Mouse (Mus musculus): Measurements from ENCODE around the gene Lpar5. TPM values are rescaled to one million over a fixed set of nuclear protein-coding genes. Genes with fewer than 3 reads are reported as not detected.
"Not testable (repeated sequence)": the region's sequence is repeated elsewhere in the genome, so short reads cannot be mapped to it uniquely, and the experiment has no call there.

The Lpar5 gene
- total RNA-seq (2017) = 1.6 and 3.1 TPM in 2 replicates

DNA sequence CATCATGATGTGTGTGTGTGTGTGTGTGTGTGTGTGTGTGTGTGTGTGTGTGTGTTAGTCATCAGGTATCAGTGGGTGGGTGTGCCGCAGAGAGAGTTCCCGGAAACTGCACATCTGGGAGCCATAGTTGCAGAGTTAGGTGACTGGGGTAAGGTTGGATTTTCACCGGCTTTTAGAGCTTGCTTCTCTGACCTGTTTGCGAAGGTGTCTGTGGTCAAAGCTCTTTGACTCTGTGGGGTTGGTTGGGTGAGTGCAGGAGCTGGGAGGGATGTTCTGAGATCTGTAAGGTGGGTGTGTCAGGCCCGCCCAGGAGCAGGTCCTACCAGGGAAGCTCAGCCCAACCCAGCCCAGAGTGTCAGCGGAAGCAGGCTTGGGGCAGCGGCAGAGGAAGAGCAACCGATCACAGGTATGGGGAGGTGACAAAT, at the start of gene Lpar5:
Gene Lpar5 (plus strand): TSS at position 350 of the 425 bp plus-strand sequence.
- 0 out of 2 replicates have a peak, but pooled peaks have one; percentile 10 for ATAC-seq (ENCODE audit: extremely low read depth, insufficient number of reproducible peaks, low FRiP score, poor library complexity, severe bottlenecking)

DNA sequence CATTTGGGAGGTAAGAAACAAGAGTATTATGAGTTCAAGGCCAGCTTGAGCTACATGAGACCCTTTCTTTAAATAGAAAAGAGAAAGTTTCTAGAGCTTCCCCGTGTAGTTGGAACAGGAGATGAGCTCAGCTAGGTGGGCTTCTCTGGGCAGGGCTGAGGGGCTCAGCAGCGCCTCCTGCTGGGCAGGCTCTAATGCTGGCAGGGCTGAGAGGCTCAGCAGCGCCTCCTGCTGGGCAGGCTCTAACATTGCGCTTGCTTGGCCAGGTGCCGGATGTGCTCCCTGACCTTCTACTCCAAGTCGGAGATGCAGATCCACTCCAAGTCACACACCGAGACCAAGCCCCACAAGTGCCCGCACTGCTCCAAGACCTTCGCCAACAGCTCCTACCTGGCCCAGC, 37.2 kb upstream of the Lpar5 start:
- ATAC-seq (ENCODE audit: extremely low read depth, insufficient number of reproducible peaks, low FRiP score, poor library complexity, severe bottlenecking) = peak; percentile 82

DNA sequence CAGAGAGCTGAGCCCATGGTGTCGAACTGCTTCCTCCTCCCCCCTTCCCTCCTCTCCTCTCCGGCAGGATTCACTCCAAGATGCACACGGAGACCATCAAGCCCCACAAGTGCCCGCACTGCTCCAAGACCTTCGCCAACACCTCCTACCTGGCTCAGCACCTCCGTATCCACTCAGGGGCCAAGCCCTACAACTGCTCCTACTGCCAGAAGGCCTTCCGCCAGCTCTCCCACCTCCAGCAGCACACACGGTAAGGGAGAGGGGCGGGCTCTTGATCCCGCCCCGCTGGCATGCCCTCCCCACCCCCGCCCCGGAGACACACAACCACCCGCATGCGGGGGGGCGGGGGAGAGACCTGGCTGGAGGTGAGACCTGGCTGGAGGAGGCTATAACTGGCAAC, 36.1 kb upstream of the Lpar5 start:
- no peak for ATAC-seq (ENCODE audit: extremely low read depth, insufficient number of reproducible peaks, low FRiP score, poor library complexity, severe bottlenecking)

DNA sequence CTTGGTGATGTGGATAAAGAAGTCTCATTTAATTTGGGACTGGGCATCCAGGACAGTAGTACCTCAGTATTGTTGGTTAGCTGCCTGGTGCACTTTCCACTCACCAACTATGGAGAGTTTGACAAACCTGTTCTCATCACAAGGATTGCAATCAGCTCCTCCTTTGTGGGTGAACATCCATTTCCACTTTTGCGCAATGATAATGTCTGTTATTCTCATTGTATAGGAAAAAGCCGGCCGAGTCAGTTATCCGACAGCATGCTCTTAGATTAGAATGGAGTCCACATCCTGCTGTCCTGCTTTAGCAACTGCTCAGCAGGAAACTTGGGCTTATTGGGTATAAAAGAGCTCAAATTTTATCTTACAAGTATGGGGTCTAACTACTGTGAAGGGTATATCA, 29.1 kb upstream of the Lpar5 start:
- ATAC-seq (ENCODE audit: extremely low read depth, insufficient number of reproducible peaks, low FRiP score, poor library complexity, severe bottlenecking) = no peak

DNA sequence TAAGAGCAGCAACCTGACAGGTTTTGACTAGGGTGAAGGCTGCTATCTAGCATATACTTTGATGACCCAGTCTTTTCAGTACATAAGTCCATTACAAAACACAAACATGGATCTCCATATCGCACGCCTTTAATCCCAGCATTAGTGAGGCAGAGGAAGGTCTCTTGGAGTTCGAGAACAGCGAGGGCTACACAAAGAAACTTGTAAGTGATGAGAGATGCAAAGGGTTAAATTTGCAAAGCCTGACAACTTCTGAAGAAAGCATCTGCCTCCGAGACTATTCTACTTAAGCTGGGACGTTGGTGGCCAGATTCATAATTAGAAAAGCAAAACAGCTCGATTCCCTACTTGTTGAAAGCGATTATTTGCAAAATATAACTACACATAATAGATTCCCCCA, 28.6 kb upstream of the Lpar5 start:
- no peak for ATAC-seq (ENCODE audit: extremely low read depth, insufficient number of reproducible peaks, low FRiP score, poor library complexity, severe bottlenecking)

DNA sequence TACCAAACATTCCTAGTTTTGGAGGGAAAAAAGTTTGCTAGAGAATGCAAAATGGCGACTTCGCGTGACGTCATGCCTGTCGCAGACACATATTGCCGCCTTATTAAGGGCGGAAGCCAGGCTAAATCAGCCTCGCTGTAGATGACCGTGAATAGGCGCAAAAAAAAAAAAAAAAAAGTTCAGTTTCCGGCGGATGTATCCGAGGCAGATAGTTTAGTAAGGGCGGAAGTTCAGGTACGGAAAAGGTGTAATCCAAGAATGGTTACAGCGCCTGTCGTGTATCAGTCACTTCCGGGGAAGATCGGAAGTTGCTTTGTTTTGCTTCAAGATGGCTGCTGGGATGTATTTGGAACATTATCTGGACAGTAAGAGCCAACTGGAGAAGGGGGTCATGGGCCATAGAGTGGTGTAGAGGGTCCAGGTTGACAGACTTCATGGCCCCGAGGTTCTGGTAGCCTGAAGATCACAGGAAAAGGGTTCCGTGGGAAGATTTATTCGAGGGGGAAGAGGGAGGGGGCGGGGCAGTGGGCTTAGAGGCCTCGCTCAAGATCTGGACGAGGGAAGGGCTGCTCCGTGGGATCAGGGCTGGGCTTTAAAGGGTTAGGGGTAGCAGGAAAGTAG, 28.1 kb upstream of the Lpar5 start, which contains the start of gene Ing4:
Gene Ing4 (plus strand): TSS at position 228 of the 621 bp plus-strand sequence.
- ATAC-seq (ENCODE audit: extremely low read depth, insufficient number of reproducible peaks, low FRiP score, poor library complexity, severe bottlenecking) = peak; percentile 95

DNA sequence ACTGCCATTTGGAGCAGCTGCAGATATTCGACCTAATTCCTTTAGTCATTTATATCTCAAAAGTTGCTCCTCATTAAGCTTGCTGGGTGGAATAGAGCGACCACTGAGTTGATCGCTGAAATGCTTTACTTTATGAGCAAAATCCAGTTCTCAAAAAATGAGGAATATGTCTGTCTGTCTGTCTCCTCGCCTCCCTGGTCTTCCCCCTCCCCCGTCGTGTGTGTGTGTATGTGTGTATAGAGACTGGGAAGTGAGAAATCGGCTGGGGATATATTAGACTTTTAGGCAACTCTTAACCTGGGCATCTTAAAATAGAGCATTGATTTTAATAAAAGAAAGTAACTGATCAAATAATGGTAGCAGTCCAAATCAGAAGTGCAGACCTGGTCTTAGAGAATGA, 27.5 kb upstream of the Lpar5 start:
- ATAC-seq (ENCODE audit: extremely low read depth, insufficient number of reproducible peaks, low FRiP score, poor library complexity, severe bottlenecking) = no peak

DNA sequence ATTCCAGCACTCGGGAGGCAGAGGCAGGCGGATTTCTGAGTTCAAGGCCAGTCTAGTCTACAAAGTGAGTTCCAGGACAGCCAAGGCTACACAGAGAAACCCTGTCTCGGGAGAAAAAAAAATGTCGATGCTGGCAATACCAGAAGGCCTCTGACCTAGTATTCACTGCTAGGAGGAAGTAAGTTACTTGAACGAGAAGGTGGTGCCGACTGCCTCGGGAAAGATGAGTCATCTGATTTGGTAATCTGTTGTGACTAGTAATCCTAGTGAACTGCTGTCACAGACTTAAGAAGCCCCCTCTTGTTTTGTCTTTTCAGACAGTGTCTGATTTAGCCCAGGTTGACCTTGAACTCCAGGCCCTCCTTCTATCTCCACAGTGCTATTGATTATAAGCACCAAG, 26.7 kb upstream of the Lpar5 start:
- peak; percentile 62 for ATAC-seq (ENCODE audit: extremely low read depth, insufficient number of reproducible peaks, low FRiP score, poor library complexity, severe bottlenecking)

DNA sequence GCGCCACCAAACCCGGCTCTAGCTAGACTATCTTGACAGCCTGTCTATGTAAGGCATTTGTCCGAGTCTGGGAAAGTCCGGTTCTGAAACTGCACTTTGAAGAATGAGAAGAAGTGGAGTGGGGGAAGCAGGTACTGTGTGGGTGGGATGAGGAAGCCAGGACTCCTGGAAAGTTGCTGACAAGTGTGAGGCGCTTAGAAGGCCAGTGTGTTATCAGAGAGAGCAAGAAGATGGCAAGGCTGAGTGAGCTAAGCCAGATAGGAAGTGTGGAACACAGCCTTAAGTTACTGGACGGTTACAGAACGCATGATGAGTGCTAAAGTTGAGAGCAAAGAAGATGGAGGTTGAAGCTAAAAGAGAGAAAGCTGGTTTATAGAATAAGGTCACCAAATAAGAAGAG, 25.6 kb upstream of the Lpar5 start:
- ATAC-seq (ENCODE audit: extremely low read depth, insufficient number of reproducible peaks, low FRiP score, poor library complexity, severe bottlenecking) = no peak

DNA sequence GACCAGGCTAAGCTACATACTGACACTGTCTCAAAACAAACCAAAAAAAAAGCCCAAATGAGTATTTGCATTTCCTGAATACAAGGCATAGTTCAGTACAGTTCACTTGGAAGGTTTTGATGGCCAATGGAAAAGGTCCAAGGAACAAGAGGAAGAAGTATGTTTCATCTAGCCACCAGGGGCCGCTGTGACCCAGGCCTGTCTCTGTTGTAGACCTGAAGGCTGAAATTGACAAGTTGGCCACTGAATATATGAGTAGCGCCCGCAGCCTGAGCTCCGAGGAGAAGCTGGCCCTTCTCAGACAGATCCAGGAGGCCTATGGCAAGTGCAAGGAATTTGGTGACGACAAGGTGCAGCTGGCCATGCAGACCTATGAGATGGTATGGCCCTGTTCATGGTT, 21.0 kb upstream of the Lpar5 start:
- peak; percentile 66; the same call in 1 of the 2 replicates for ATAC-seq (ENCODE audit: extremely low read depth, insufficient number of reproducible peaks, low FRiP score, poor library complexity, severe bottlenecking)

DNA sequence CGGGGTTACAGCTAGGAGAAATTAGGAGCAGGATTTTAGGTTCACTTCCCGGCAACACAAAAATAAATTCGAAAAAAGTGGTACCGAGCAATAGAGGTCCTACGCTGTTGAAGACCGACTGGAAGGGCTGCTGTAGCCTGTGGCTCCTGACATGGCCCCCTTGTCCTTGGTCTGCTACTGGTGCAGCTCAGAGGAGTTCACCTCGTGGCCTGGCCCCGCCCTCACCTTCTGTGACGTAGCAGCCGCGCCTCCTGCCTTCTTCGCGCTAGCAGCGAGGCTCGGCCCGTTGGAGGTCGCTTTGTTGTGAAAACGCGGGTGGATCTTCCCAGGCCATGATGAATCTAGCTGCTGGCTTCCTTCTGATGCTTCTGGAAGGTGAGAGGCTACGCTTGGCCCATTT, 18.0 kb upstream of the Lpar5 start, which contains the start of gene Acrbp:
Gene Acrbp (plus strand): TSS at position 12 of the 400 bp plus-strand sequence.
- ATAC-seq (ENCODE audit: extremely low read depth, insufficient number of reproducible peaks, low FRiP score, poor library complexity, severe bottlenecking) = no peak

DNA sequence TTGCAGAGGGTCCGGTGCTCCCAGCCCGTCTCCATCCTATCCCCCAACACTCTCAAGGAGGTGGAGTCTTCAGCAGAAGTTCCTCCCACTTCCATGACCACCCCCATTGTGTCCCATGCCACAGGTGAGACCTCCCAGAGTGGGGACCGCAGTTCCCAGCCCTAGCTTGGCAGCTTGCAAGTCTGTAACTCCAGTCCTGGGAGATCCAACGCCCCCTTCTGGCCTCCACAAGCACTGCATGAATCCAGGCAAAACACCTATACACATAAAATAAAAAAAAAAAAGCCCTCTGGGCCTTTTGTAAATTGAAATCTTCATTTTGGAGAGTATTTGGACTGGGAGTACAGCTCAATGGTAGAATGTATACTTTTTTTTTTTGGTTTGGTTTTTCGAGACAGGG, 16.5 kb upstream of the Lpar5 start:
- ATAC-seq (ENCODE audit: extremely low read depth, insufficient number of reproducible peaks, low FRiP score, poor library complexity, severe bottlenecking) = no peak

DNA sequence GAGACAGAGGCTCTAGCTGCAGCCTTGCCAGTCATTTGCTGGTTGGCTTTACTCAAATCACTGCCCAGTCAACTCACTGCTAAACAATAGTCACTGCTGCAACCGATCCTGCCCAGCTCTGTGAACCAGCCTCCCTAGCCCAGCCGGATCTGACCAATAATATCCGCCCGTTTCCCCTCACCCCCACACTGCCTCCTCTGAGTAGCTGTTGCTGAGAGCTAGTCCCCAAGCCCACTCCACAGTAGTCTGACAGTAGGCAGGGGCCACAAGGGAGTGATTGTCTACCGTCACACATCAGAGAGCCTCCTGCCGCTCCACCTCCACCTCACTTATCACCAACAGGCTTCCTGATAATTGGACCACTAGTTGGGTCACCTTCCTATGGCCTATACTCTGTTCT, 6.2 kb upstream of the Lpar5 start:
- no peak for ATAC-seq (ENCODE audit: extremely low read depth, insufficient number of reproducible peaks, low FRiP score, poor library complexity, severe bottlenecking)

DNA sequence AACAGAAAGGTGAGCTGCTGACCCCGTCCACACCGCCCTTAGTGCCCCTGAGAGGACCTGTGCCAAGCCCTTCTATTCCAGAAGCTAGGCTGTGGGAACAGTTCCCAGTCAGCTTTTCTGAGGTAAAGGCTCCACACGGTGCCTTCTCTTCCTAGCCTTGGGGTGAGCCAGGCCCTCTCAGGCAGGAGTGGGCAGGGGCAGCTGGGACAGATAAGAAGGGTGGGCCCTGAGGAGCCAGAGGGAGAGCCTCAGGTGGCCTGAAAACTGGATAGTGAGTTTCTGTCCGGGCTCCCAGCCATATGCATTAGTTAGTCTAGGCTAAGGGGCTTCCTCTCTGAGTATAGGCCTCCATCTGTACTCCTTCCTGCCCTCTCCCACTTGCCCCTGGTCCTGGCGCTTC, 5.2 kb upstream of the Lpar5 start:
- ATAC-seq (ENCODE audit: extremely low read depth, insufficient number of reproducible peaks, low FRiP score, poor library complexity, severe bottlenecking) = no peak

DNA sequence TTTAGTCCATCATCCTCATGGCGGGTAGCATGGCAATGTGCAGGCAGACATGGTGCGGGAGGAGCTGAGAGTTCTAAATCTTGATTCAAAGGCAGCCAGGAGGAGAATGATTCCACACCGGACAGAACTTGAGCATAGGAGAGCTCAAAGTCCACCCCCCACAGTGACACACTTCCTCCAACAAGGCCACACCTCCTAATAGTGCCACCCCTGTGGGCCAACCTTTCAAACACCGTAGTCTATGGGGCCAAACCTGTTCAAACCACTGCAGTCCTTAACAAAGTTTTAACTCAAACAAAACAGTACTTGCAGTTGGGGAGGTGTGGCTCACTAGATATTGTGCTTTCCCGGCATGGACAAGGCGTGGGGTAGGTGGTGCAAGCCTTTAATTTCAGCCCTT, 3.8 kb upstream of the Lpar5 start:
- no peak for ATAC-seq (ENCODE audit: extremely low read depth, insufficient number of reproducible peaks, low FRiP score, poor library complexity, severe bottlenecking)

DNA sequence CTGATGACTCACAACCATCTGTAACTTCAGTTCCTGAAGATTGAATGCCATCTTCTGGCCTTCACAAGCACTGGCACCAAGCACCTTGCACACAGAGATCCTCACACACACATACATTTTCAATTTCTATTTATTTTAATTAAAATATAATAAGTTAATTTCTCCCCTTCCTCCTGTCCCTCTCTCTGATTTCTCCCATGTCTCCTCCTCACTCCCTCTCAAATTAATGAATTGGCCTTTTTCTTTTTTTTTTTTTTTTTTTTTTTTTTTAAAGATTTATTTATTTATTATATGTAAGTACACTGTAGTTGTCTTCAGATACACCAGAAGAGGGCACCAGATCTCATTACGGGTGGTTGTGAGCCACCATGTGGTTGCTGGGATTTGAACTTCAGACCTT, 2.5 kb upstream of the Lpar5 start:
- not testable (repeated sequence) for ATAC-seq (ENCODE audit: extremely low read depth, insufficient number of reproducible peaks, low FRiP score, poor library complexity, severe bottlenecking)

DNA sequence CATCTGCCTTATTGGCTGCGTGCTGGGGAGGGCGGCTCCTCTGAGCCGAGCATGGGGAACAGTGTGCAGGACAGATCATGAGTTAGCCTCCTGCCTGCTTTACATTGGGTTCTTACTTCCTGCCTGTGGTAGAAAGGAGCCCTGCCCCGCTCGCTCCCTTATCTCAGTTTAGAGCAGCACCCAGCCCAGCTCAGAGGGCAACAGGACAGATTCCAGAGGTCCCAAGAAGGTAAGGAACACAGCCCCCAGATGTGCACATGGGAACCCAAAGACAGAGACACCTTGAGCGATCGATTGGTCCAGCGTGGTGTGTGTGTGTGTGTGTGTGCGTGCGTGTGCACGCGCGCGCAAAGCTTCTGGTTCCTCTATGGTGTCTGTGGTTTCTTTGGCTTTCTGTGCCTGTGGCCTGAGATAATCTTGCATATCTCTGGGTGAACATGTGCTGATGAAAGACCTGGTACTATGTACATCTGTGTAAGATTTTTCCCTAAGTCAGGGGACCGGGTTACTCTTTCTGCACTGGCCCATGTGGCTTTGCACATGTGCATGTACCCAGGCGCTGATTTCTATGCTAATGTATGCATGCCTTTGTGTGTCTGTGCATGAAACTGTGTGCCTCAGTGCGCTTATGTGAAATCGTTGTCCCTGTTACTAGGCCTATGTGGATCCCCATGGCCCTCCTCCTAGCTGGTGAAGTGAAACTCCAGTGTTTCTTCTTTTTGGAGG, 3.6 kb downstream of the Lpar5 start:
- peak; percentile 69 for ATAC-seq (ENCODE audit: extremely low read depth, insufficient number of reproducible peaks, low FRiP score, poor library complexity, severe bottlenecking)

DNA sequence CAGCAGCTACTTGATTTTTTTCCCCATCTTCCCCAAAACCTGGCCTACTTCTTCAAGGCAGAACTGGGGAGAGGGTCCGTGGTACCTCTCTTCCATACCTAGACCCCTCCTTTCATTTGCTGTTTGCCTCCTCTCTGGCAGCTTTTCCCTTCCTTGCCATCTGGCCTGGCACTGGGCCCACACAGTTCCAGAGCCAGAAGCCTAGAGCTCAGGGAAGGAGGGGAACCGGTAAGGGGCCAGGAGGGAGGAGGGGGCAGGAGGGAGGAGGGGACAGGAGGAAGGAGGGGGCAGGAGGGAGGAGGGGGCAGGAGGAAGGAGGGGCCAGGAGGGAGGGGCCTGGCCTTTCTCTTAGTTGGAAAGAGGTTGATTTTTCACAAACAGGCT, 4.2 kb downstream of the Lpar5 start:
- ATAC-seq (ENCODE audit: extremely low read depth, insufficient number of reproducible peaks, low FRiP score, poor library complexity, severe bottlenecking) = no peak

DNA sequence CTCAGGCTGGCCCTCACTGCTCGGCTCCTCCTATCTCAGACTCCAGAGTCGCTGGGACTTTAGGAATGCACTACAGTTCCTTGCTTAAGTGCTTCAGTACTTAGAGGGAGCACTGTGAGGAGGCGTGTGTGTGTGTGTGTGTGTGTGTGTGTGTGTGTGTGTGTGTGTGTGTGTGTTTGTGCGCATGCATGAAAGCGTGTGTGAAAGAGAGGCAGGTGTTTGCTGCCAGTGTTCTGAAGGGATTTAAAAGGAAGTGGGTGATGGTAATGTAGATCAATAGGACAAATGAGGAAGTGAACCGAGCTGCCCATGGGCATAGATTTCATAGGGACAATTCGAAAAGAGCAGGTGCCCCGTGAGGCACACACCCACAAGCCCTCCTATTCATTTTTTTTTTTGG, 6.1 kb downstream of the Lpar5 start:
- ATAC-seq (ENCODE audit: extremely low read depth, insufficient number of reproducible peaks, low FRiP score, poor library complexity, severe bottlenecking) = peak; percentile 51; the same call in 1 of the 2 replicates

DNA sequence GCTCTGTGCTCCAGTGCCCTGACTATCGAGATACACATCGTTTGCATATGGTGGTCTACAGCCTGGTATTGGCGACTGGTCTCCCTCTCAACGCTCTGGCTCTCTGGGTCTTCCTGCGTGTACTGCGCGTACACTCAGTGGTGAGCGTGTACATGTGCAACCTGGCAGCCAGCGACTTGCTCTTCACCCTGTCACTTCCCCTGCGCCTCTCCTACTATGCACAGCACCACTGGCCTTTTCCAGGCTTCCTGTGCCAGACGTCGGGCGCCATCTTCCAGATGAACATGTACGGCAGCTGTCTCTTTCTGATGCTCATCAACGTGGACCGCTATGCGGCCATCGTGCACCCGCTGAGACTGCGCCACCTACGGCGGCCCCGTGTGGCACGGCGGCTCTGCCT, 13.7 kb downstream of the Lpar5 start:
- ATAC-seq (ENCODE audit: extremely low read depth, insufficient number of reproducible peaks, low FRiP score, poor library complexity, severe bottlenecking) = no peak

Data from neutrophil, adult 5-6 weeks (primary cell).